Mouse (Mus musculus) thymus, postnatal 0 days (tissue): ENCODE measurements around the gene Krtap9-3. TPM values are rescaled to one million over a fixed set of nuclear protein-coding genes. Genes with fewer than 3 reads are reported as not detected.

ENCODE experiments used
- DNase-seq: peaks from one replicate; pipeline ENCODE4 v3.0.0-alpha.2; 2015; ENCODE audit warnings: low spot score
- polyA plus RNA-seq: library from polyadenylated mRNA; unstranded; fragments of >200 nt; fragmentation: Nextera tagmentation; extraction: Ambion mirVana; gene quantifications from 2 replicates; pipeline ENCODE4 v1.2.1, GENCODE M21; 2015

Krtap9-3 gene
- polyA plus RNA-seq, 1 experiment from 2014 or later: not detected

- DNase-seq: no peak
These were observed 24.7 kb downstream of the Krtap9-3 start for GRCm38 (mm10) chr11:99573164-99573563.

GRCm38 (mm10) chr11:99566530-99566929 lies 31.4 kb downstream of the Krtap9-3 start, which contains the start of gene Krtap3-1:
Krtap3-1 (minus strand) TSS chr11:99566630.
- DNase-seq: no peak

GRCm38 (mm10) chr11:99562580-99562979 lies 35.3 kb downstream of the Krtap9-3 start:
- no peak for DNase-seq

DNA sequence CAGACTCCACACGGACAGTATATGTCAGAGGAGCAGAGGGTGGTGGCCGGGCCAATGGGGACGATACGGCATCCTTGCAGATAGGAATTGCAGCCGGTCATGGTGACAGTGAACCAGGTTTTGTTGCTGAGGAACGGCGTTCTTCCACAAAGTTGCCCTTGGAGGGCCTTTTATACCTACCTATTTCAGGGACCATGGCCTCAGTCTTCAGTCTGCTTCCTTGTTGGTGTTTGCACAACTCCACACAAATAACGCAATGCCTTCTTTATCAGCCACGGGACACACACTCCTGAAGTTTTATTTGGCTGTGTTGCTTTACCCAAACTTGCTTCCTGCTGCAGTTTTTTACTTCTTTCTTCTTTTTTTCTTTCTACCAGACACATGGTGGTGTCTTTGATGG lies 38.5 kb downstream of the Krtap9-3 start, which contains the start of gene Gm11939:
TSS of gene Gm11939 (minus strand) at position 101 of the 400 bp plus-strand sequence.
- no peak for DNase-seq

- DNase-seq: no peak
These were observed 39.7 kb downstream of the Krtap9-3 start for GRCm38 (mm10) chr11:99557976-99558745.

DNA sequence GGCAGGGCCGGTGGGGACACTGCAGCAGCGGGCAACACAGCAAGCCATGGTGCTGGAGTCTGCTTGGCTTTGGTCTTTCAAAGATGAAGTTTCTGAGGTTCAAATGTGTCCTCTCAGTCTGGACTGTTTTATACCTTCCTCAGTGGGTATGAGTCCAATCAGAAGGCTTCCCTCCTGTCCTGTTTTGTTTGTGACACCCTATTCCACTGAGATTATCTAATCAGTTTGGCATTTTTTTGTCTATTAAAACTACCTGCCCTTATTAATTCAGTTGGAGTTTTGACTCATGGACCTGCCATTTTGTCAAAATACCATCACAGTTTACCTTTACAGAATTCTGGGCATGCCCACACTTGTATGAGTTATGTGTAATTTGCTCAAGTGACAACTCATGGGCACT lies 41.2 kb downstream of the Krtap9-3 start, which contains the start of gene Krtap3-2:
TSS of gene Krtap3-2 (minus strand) at position 101 of the 400 bp plus-strand sequence.
- DNase-seq: no peak

DNA sequence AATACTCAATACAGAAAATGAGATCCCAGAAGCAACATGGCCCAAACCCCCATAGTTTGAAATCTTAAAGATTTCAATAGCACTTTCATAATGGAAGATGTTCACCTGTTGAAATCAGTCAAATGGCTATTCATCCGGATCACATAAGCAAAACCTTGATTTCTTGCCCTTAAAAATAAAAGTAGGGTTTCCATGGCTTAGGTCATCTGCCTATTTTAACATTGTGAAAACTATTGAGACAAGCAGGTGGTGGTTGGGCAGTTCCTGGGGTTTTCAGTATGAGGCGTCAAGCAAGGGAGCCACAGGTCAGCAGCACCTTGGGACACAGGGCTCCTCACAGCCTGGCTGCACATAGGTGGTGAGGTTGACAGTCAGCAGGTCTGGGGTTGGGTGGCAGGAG lies 41.7 kb downstream of the Krtap9-3 start:
- DNase-seq: no peak

GRCm38 (mm10) chr11:99550765-99551164 lies 47.1 kb downstream of the Krtap9-3 start, which contains the start of gene Krtap3-3:
Krtap3-3 (minus strand) TSS chr11:99550865.
- no peak for DNase-seq

GRCm38 (mm10) chr11:99547892-99548291 lies 50.0 kb downstream of the Krtap9-3 start:
- DNase-seq: no peak

Other genes with a start within 250 kb of the Krtap9-3 start
- 0.09 and 0.23 TPM in 2 replicates for gene Krt27, start 247.0 kb downstream of the Krtap9-3 start, polyA plus RNA-seq
- gene Krt28, start 223.2 kb downstream of the Krtap9-3 start, polyA plus RNA-seq: 0.27 and 0.30 TPM in 2 replicates
- gene Krt10, start 208.7 kb downstream of the Krtap9-3 start, polyA plus RNA-seq: 44.9 and 47.3 TPM in 2 replicates
- 0.52 and 0.63 TPM in 2 replicates for gene Krt12, start 175.8 kb downstream of the Krtap9-3 start, polyA plus RNA-seq
- 1.6 TPM in 2 replicates for gene Krt20, start 160.0 kb downstream of the Krtap9-3 start, polyA plus RNA-seq
- gene Krt23, start 105.0 kb downstream of the Krtap9-3 start, polyA plus RNA-seq: 1.8 and 2.4 TPM in 2 replicates
- not detected in 2 replicates for gene Krt39, start 76.8 kb downstream of the Krtap9-3 start, polyA plus RNA-seq
- not detected in 2 replicates for gene Krt40, start 54.9 kb downstream of the Krtap9-3 start, polyA plus RNA-seq
- 0.33 TPM in 1 of 2 replicates, not detected in the other for gene Krtap3-3, start 47.2 kb downstream of the Krtap9-3 start, polyA plus RNA-seq
- gene Krtap3-2, start 41.3 kb downstream of the Krtap9-3 start, polyA plus RNA-seq: not detected in 2 replicates
- not detected in 2 replicates for gene Gm11939, start 38.6 kb downstream of the Krtap9-3 start, polyA plus RNA-seq
- not detected in 2 replicates for gene Krtap3-1, start 31.5 kb downstream of the Krtap9-3 start, polyA plus RNA-seq
- not detected in 2 replicates for gene Krtap1-5, start 17.1 kb downstream of the Krtap9-3 start, polyA plus RNA-seq
- gene Krtap1-4, start 14.5 kb downstream of the Krtap9-3 start, polyA plus RNA-seq: not detected in 2 replicates
- gene Krtap1-3, start 6.8 kb downstream of the Krtap9-3 start, polyA plus RNA-seq: not detected in 2 replicates
- gene Gm11938, start 5.2 kb upstream of the Krtap9-3 start, polyA plus RNA-seq: not detected in 2 replicates
- not detected in 2 replicates for gene Gm11937, start 12.1 kb upstream of the Krtap9-3 start, polyA plus RNA-seq
- gene Krtap2-4, start 16.7 kb upstream of the Krtap9-3 start, polyA plus RNA-seq: not detected in 2 replicates
- 0.27 TPM in 1 of 2 replicates, not detected in the other for gene Gm11562, start 22.3 kb upstream of the Krtap9-3 start, polyA plus RNA-seq
- gene Krtap4-1, start 30.1 kb upstream of the Krtap9-3 start, polyA plus RNA-seq: not detected in 2 replicates
- not detected in 2 replicates for gene Krtap4-2, start 37.0 kb upstream of the Krtap9-3 start, polyA plus RNA-seq
- not detected in 2 replicates for gene Krtap4-7, start 46.0 kb upstream of the Krtap9-3 start, polyA plus RNA-seq
- not detected in 2 replicates for gene Gm11555, start 52.1 kb upstream of the Krtap9-3 start, polyA plus RNA-seq
- gene Gm11563, start 60.9 kb upstream of the Krtap9-3 start, polyA plus RNA-seq: not detected in 2 replicates
- not detected in 2 replicates for gene Krtap4-6, start 67.9 kb upstream of the Krtap9-3 start, polyA plus RNA-seq
- gene Gm14190, start 92.6 kb upstream of the Krtap9-3 start, polyA plus RNA-seq: not detected in 2 replicates
- not detected in 2 replicates for gene Gm14180, start 136.2 kb upstream of the Krtap9-3 start, polyA plus RNA-seq
- not detected in 2 replicates for gene Gm11595, start 174.8 kb upstream of the Krtap9-3 start, polyA plus RNA-seq
- not detected in 2 replicates for gene Krtap4-8, start 182.6 kb upstream of the Krtap9-3 start, polyA plus RNA-seq
- not detected in 2 replicates for gene Krtap4-9, start 187.1 kb upstream of the Krtap9-3 start, polyA plus RNA-seq
- gene Gm11596, start 195.4 kb upstream of the Krtap9-3 start, polyA plus RNA-seq: not detected in 2 replicates
- gene Gm11569, start 200.8 kb upstream of the Krtap9-3 start, polyA plus RNA-seq: not detected in 2 replicates
- not detected in 2 replicates for gene Gm11554, start 206.3 kb upstream of the Krtap9-3 start, polyA plus RNA-seq
- not detected in 2 replicates for gene Krtap4-13, start 211.8 kb upstream of the Krtap9-3 start, polyA plus RNA-seq
- not detected in 2 replicates for gene Gm11564, start 217.6 kb upstream of the Krtap9-3 start, polyA plus RNA-seq
- not detected in 2 replicates for gene 2300003K06Rik, start 240.0 kb upstream of the Krtap9-3 start, polyA plus RNA-seq